23 mouse cellular contexts compared by ENCODE assay signal in the genomic region with DNA sequence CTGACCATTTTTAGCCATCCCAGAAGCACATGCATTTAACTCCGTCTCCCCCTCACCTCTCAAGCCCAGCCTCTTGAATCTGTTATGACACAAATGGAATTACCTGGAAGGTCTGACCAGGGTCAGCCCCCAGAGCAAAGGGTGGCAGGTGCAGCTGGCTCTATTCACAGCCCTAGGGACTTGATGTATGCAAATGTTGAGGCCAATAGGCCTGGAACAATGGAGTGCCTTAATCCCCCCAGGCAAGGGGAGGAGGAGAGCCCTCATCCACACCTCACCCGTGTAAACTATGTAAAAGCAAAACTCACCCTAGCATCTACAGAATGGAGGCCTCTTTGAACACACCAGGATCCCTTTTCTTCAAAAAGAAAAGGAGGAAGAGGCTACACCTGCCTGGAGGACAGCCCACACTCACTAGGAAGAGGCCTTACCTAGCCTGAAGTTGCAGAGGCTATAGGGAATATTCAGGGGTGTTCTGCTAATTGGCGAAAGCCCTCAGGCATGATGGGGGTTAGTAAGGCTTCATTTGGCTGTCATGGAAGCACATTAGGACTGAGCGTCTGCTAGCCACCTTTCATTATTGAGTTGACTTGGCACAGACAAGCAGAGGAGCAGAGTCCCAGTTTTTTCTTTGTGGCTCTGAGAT.
DNase-seq lines count a peak whose midpoint lies in the region; ATAC-seq and TF ChIP-seq lines count a peak whose summit lies in the region.
"Had no signal": no experiment of that assay in that cellular context is flagged by ENCODE, and none has a peak within 500 bp of the region (broad histone marks: within the 10 kb centered on the region; RNA-seq: fewer than 3 reads in every experiment).

No protein-coding gene starts in this region.

- TF ChIP-seq POLR2A in ES-Bruce4 (IDR thresholded peaks at IDR 0.05; ENCODE audit: insufficient read depth, low read length), result no peak
- no peak for TF ChIP-seq POLR2A in lung, adult 2 months (IDR thresholded peaks at IDR 0.05; ENCODE audit: borderline replicate concordance, extremely low read depth, low read depth, low read length)

- no peak for ATAC-seq in hindbrain, postnatal 0 days
- ATAC-seq in midbrain, embryonic 15.5 days (replicated peaks), result 0 out of 2 replicates have a peak, but pooled peaks have one; percentile 37
- no peak for ATAC-seq in inflammation-experienced regulatory T-cells, adult 6 months
- ATAC-seq: forebrain, embryonic 14.5 days; intestine, embryonic 15.5 days had no signal

- H3K4me1 ChIP-seq in hindbrain, embryonic 10.5 days (replicated peaks), result peaks cover 14% of the 10 kb centered on the region
- no peaks in the 10 kb centered on the region for H3K4me1 ChIP-seq in hindbrain, postnatal 0 days (ENCODE audit: insufficient read depth, low read length)
- peaks cover 5% of the 10 kb centered on the region for H3K4me1 ChIP-seq in ES-Bruce4 (ENCODE audit: control insufficient read depth, insufficient read depth, low read length)
- H3K4me1 ChIP-seq in midbrain, embryonic 15.5 days, result peaks cover 11% of the 10 kb centered on the region; the same call in 1 of the 2 replicates
- H3K4me1 ChIP-seq in lung, adult 2 months (ENCODE audit: control insufficient read depth, insufficient read depth, low read length), result no peaks in the 10 kb centered on the region
- H3K4me1 ChIP-seq: heart, embryonic 10.5 days; intestine, embryonic 15.5 days had no signal

- H3K4me2 ChIP-seq in hindbrain, postnatal 0 days (ENCODE audit: low read depth, low read length), result no peak overlapping the region
- no peak overlapping the region for H3K4me2 ChIP-seq in midbrain, embryonic 15.5 days
- H3K4me2 ChIP-seq: embryonic facial prominence, embryonic 13.5 days; hindbrain, embryonic 14.5 days; intestine, embryonic 15.5 days; neural tube, embryonic 15.5 days had no signal

- TF ChIP-seq CTCF in hindbrain, postnatal 0 days (IDR thresholded peaks at IDR 0.05; ENCODE audit: low read depth), result no peak
- no peak for TF ChIP-seq CTCF in ES-Bruce4 (IDR thresholded peaks at IDR 0.05; ENCODE audit: low read depth, low read length)
- no peak for TF ChIP-seq CTCF in lung, adult 2 months (IDR thresholded peaks at IDR 0.05; ENCODE audit: insufficient read depth, low read length)

- peak; percentile 7 for DNase-seq in hindbrain, embryonic 10.5 days (ENCODE audit: low spot score)
- no peak for DNase-seq in hindbrain, postnatal 0 days (ENCODE audit: low spot score)
- DNase-seq in WW6 (ENCODE audit: low read depth, low spot score), result peak; percentile 87
- no peak for DNase-seq in lung, adult 2 months
- DNase-seq: adrenal gland, postnatal 36 days; cerebellum, adult 18-20 months; cerebellum, postnatal 14 days; kidney, adult 8-10 months; kidney, postnatal 25 days; lung, postnatal 10 days; right cerebral cortex, postnatal 14 days; spleen, adult 18-20 months; thymus, postnatal 14 days had no signal

- no peak overlapping the region for H3K4me3 ChIP-seq in hindbrain, embryonic 10.5 days
- H3K4me3 ChIP-seq in hindbrain, postnatal 0 days (ENCODE audit: low read length), result no peak overlapping the region
- no peak overlapping the region for H3K4me3 ChIP-seq in ES-Bruce4 (ENCODE audit: low read depth, low read length)
- H3K4me3 ChIP-seq in midbrain, embryonic 15.5 days, result no peak overlapping the region
- no peak overlapping the region for H3K4me3 ChIP-seq in lung, adult 2 months (replicated peaks; ENCODE audit: extremely low read depth, low read depth, low read length)
- H3K4me3 ChIP-seq: embryonic facial prominence, embryonic 13.5 days; heart, embryonic 10.5 days; intestine, embryonic 15.5 days; layer of hippocampus, adult 2 months; neural tube, embryonic 15.5 days had no signal

- WGBS in hindbrain, embryonic 10.5 days, result 36% methylated on average over 4 of the region's 4 CpGs
- WGBS in hindbrain, postnatal 0 days, result 46% methylated on average over 4 of the region's 4 CpGs
- 19% methylated on average over 4 of the region's 4 CpGs for WGBS in midbrain, embryonic 15.5 days
- 61% methylated on average over 4 of the region's 4 CpGs for WGBS in lung, adult 2 months

- H3K36me3 ChIP-seq in hindbrain, embryonic 10.5 days, result no peaks in the 10 kb centered on the region
- no peaks in the 10 kb centered on the region for H3K36me3 ChIP-seq in hindbrain, postnatal 0 days (ENCODE audit: insufficient read depth, low read length)
- H3K36me3 ChIP-seq in ES-Bruce4 (ENCODE audit: control insufficient read depth, insufficient read depth, low read length, poor library complexity, severe bottlenecking), result no peaks in the 10 kb centered on the region
- no peaks in the 10 kb centered on the region for H3K36me3 ChIP-seq in midbrain, embryonic 15.5 days (replicated peaks)
- H3K36me3 ChIP-seq: embryonic facial prominence, embryonic 13.5 days; heart, embryonic 10.5 days; intestine, embryonic 15.5 days; neural tube, embryonic 15.5 days had no signal

- H3K27ac ChIP-seq in hindbrain, embryonic 10.5 days, result peak overlapping the region; percentile 23; the same call in 1 of the 2 replicates
- no peak overlapping the region for H3K27ac ChIP-seq in hindbrain, postnatal 0 days
- no peak overlapping the region for H3K27ac ChIP-seq in ES-Bruce4 (ENCODE audit: insufficient read depth, low read length)
- H3K27ac ChIP-seq in midbrain, embryonic 15.5 days, result no peak overlapping the region
- H3K27ac ChIP-seq: embryonic facial prominence, embryonic 13.5 days; heart, embryonic 10.5 days; hindbrain, embryonic 14.5 days; intestine, embryonic 15.5 days; layer of hippocampus, adult 2 months; neural tube, embryonic 15.5 days had no signal

- no peak overlapping the region for H3K9ac ChIP-seq in hindbrain, postnatal 0 days (replicated peaks; ENCODE audit: low read length)
- H3K9ac ChIP-seq in ES-Bruce4 (ENCODE audit: low read depth, poor library complexity, severe bottlenecking), result no peak overlapping the region
- no peak overlapping the region for H3K9ac ChIP-seq in midbrain, embryonic 15.5 days
- H3K9ac ChIP-seq: embryonic facial prominence, embryonic 13.5 days; hindbrain, embryonic 14.5 days; intestine, embryonic 15.5 days; neural tube, embryonic 15.5 days had no signal

- H3K9me3 ChIP-seq in hindbrain, embryonic 10.5 days, result no peaks in the 10 kb centered on the region
- H3K9me3 ChIP-seq in hindbrain, postnatal 0 days (ENCODE audit: low read length), result no peaks in the 10 kb centered on the region
- no peaks in the 10 kb centered on the region for H3K9me3 ChIP-seq in ES-Bruce4 (replicated peaks; ENCODE audit: control insufficient read depth, insufficient read depth, low read length, poor library complexity, severe bottlenecking)
- H3K9me3 ChIP-seq in midbrain, embryonic 15.5 days, result no peaks in the 10 kb centered on the region
- H3K9me3 ChIP-seq: embryonic facial prominence, embryonic 13.5 days; heart, embryonic 10.5 days; intestine, embryonic 15.5 days; neural tube, embryonic 15.5 days had no signal

- no peaks in the 10 kb centered on the region for H3K27me3 ChIP-seq in hindbrain, embryonic 10.5 days (ENCODE audit: insufficient read depth, poor library complexity, severe bottlenecking)
- no peaks in the 10 kb centered on the region for H3K27me3 ChIP-seq in hindbrain, postnatal 0 days (ENCODE audit: insufficient read depth, low read length)
- H3K27me3 ChIP-seq in ES-Bruce4 (ENCODE audit: control insufficient read depth, insufficient read depth, low read length, poor library complexity, severe bottlenecking), result no peaks in the 10 kb centered on the region
- no peaks in the 10 kb centered on the region for H3K27me3 ChIP-seq in midbrain, embryonic 15.5 days (replicated peaks)
- H3K27me3 ChIP-seq: embryonic facial prominence, embryonic 13.5 days; intestine, embryonic 15.5 days; neural tube, embryonic 15.5 days had no signal

- peak; percentile 97 for TF ChIP-seq EP300 in ES-Bruce4 (IDR thresholded peaks at IDR 0.05; ENCODE audit: insufficient read depth, low read depth, low read length)

Comparison
In these comparisons a context has a peak if more than half of its experiments do, and no peak if none do; other contexts are left out.
1. DNase-seq: peak in hindbrain, embryonic 10.5 days (single experiment) and WW6 (single experiment); none in hindbrain, postnatal 0 days (single experiment) and lung, adult 2 months (single experiment).